Mouse (Mus musculus): ENCODE data around the gene Col6a1. TPM values are rescaled to one million over a fixed set of nuclear protein-coding genes. Genes with fewer than 3 reads are reported as not detected.
A peak's percentile ranks its signal among the peaks of the same experiment; 100 is the strongest.

The Col6a1 gene
- total RNA-seq, 2 experiments from 2014 or later = 35.5 to 35.8 TPM

DNA sequence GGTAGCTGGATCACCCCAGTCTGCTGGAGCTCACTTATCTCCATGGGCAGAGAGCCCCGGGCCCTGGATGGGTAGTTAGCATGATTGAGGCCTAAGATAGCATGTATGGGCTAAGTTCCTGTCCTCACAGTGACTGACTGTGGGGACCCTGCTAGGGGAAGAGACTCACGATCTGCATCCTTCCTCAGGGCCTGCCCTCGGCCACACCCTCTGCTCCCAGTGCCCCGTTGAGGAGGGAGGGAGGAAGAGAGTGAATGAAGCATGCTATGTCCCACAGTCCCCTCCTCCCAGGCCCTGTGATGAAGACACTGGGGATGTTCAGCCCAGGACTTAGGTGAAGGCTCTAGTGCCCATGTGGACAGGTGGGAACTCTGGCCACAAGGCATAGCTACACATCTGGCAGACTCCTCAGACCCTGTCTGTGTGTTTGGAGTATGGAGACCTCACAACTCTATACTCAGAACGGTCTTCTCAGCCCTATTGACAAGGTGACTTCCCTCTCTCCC is 1.7 kb downstream of the Col6a1 start:
- peak in 1 of 2 experiments; percentile 12 for DNase-seq

DNA sequence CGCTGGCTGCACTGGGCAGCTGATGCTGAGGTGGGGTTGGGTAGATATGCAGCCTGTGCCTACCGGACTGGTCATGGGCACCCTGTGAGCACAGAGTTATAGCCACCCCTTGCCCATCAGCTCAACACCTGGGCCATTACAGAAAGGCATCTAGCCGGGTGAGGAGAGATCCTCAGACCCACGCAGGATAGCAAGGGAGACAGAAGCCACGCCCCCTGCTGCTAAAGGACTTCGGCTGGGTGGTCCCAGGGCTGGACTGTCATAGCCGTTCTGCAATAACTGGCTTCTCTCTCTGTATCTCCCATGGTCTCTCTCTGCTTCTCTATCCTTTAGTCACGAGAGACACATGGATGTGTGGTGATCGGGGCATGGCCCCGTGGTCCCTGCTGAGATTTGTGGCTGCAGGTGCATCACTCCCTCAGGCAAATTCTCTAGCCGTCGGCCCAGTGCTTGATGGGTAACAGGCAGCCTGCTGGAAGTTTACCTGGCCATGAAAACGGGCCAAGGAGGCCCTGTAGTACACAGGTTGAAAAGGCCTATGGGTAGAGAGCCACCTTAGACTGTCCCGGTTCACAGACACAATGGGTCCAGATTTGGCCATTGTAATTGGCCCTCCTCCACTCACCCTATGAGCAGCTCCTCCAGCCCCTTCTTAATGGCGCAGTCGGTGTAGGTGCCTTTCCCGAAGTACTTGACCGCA is 3.1 kb downstream of the Col6a1 start:
- DNase-seq = no peak

DNA sequence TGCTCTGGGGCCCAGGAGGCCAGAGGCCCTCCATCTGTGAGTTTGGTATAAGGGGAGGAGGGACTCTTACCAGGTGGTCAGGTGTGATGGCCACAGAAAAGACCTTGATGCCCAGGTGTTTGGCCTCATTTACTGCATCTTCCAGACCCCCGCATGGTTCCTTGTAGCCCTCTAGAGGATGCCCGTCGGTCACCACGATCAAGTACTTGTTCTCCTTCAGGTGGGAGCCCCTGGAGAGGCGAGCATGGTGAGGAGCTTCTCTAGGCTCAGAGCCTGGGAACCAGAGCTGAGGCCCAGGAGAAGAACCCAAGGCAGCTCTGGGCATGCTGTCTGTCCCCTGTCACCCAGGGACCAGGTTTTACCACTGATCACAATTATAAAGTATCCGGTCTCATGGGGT is 4.2 kb downstream of the Col6a1 start:
- no peak for DNase-seq

DNA sequence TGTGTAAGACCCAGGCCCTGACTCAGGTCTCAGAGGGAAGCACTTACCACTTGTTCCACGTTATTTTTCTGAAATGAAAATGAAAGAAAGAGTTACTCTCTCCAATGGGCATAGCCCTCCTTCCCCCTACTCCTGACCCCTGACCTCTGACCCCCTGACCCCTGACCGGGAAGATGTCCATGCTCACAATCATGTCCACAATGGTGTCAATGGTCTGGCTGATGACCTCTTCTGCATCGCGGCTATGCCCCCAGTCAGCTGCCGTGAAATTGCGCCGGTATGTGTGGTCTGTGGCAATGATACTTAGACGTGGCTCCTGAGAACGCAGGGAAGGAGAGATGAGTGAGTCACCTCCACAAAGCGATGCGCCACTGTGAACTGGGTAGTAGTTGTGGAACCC is 4.8 kb downstream of the Col6a1 start:
- no peak for DNase-seq

DNA sequence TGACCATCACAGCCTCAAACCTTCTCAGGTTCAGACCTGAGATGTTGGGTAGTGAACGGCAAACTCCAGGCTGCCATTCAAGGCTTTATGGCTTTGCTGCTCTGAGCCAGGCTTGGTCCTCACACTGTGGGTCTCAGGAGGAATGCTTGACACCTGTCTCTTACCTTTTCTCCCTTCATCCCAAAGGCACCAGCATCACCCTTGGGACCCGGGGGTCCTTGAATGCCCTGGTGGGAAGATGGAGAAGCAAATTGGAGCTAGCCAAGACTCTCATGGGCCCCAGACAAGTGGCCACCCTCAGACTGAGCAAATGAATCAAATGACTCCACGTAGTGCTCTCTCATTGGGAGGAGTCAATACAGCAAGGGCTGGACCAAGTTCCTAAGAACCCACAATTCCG is 8.3 kb downstream of the Col6a1 start:
- no peak for DNase-seq

DNA sequence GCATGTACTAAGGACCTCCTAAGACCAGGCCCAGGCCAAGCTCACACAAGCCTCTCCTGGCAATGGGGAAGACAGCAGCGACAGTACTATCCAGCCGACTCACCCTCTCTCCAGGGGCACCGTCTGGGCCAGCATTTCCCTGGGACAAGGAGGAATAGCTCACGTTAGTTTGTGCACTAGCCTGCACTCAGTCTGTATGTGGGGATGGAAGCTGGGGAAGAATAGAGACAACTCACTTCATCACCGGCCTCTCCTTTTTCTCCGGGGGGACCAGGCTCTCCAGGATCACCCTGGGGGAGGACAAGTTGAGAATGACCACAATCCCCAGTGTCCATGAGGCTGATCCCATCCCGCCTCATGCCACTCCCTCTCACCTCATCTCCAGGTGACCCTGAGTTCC is 8.9 kb downstream of the Col6a1 start:
- no peak for DNase-seq

DNA sequence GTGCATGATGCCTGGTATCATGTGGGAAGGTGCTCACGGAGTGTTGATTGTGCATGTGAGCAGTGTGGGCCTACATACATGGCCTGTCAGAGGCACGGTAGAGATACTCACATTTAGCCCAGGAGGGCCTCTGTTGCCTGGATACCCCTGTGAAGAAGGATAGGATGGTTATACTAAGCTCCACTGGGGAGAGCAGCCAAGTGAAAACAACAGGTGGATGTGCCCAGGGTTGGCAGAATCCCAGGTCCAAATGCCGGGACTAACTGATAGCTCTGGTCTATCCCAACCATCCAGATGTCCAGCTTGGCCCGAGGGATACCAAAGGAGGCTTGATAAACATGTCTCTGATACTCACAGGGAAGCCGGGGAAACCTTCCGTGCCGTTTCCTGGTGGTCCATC is 11.7 kb downstream of the Col6a1 start:
- no peak for DNase-seq

DNA sequence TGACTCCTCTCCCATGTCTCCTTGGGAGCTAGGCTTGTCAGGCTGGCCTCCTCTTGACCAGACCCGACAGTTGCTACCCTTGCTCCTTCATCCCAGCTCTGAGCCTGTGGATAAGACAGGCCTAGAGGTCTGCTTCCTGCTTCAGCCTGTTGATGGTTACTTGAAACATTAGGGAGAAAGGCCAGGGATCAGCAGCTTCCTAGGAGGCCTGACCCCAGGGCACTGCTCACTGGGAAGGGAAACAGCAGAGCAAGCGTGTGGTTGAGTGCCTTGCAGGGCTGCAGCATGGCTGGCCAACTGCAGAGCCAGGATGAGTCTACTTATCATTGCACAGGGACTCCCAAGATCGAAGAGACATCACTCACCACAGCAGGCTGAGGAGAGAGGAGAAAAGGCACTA is 13.5 kb downstream of the Col6a1 start:
- no peak for DNase-seq

DNA sequence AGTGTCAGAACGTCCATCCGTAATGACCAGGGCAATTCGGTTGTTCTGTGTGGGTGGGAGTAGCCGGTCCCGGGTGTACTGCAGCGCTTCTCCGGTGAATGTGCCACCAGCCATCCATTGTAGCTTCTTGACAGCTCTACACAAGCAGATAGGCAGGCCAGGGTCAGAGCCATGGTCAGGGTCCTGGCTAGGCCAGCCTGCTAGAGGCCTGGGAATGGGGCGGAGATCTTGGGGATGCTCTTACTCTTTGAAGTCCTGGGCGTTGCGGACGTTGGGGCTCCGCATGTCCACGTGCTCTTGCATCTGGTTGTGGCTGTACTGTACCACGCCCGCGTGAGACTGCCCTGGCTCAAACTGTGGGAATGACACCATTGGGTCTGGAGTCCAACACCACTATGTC is 14.6 kb downstream of the Col6a1 start:
- no peak for DNase-seq

DNA sequence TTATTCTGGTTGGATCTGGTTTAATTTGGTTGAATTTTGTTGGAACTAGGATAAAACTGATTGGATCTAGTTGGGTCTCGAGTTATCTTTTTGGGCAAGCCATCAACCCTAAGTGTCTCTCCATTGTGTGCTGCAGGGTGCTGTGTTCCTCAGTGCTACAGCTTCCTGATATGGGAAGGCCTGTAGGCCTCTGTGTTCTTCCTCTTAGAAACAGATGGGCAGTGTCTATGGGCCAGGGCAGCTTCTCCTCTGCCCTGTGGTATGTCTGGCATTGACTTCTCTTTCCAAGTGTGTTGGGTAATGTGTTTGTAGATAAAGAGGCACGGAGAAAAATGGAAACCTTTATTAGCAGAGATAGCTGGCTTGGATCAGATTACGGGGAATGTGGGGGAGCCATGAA is 17.5 kb downstream of the Col6a1 start:
- DNase-seq = no peak

DNA sequence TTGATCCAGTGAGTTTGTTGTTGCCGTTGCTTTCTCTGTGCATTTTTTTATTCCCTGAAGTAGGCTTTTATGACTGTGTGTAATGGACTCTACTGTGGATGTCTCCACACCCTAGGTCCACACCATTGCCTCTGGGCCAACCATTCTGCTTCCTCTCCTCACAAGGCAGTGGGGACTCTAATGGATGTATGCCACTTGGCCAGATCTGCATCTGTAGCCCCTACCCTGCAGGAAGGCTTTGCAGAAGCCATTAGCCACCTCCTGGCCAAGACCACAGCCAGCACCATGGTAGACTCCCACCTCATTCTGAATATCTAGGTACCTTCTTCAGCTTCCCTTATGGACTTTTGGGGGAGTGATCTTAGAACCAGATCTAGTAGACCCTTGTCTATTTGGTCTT is 18.4 kb downstream of the Col6a1 start:
- no peak for DNase-seq

DNA sequence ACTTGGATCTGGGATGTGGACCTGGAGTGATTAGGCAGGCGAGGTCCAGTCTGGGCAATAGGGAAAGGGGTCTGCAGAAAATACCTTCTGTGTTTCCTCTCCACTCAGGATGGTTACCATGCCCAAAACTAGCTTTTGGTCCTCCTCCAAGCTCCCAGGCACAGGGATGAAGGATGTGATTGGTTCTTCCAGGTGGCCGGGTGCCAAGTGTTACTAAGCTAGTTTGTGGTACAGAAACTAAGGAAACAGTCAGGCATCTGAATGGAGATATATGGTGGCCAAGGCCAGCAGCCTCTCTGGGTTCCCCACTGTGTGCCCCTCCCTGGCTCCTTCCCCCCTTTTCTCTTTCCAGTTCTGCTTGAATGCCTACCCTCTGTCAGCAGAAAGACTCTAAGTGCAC is 19.0 kb downstream of the Col6a1 start:
- no peak for DNase-seq

DNA sequence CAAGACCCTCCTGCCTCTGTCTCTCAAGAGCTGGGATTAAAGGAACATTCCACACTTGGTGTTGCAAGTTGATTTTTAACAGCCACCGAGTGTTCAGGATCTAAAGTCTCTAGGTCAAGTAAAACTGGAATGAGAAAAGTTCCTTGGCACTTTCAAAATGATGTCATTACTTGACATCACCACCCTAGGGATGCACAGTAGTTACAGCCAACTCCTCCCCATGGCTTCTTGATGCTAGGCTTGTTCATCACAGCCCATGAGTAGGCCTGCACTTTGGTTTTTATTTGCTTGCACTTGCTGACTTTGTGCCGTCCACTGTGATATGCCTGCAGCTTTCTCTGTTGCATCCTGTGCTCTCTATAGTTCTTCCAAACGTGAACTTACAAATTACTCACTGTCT is 21.6 kb downstream of the Col6a1 start:
- DNase-seq = peak in 1 of 2 experiments; percentile 50

DNA sequence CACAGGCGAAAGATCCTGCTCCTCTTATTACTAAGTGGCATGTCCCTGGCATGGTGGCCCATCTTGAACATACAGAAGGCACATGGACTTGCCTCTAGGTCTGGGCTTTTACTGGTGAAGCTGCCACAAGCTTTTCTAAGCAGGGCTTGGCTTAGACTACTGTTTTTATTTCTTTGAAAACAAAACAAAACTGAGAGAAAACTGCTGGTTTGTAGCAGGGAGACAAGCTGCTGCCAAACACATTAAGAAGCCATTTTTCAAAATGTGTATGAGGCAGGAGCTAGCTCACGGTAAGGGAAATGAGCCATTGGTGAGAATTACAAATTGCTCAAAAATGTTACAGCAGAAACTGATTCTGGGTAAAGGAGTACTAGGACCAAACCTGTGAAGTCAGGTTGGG is 24.5 kb downstream of the Col6a1 start:
- DNase-seq = no peak

DNA sequence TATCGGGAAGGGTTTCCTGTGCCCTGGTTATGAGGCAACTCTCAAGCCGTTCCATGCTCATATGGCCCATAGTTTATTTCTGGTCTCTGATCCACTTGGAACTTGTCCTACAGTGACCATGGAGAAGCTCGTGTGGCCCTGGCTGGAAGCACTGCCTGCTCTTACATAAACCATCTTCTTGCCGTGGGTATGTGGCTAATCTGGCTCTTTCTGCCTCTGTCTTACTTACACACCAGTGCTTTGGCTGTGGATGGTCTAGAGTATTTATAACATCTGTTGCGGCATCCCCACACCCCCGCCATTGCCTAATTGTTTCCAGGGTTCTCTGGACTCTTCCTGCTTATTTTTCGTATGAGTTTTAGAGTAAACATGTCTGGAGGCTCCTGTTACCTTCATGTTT is 26.2 kb downstream of the Col6a1 start:
- peak; percentile 46 to 58 for DNase-seq

DNA sequence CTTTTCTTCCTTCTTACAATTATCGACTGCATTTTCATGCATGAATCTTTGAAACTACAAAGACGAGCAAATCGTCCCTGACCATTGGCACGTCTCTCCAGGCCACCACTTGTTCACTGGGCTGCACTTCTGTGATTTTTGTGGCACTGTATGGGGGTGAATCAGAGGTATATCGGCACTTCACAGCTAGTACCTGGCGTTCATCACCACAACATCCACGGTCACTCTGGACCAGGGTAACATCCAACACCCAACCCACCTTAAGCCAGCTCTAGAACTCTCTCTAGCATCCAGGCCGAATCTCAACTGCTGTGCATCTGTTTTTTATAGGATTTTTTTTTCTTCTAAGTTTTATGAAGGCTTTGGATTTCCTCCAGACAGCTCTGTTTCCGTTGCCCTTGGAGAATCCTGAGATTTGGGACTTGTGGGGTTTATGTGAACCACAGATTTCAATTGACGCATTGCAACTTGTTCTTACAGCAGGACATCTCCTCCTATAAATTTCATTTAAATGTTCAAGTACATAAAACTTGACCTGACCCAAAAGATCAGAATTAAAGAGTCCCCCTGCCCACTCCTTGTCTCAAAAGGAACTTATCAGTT is 30.6 kb downstream of the Col6a1 start:
- DNase-seq = no peak

DNA sequence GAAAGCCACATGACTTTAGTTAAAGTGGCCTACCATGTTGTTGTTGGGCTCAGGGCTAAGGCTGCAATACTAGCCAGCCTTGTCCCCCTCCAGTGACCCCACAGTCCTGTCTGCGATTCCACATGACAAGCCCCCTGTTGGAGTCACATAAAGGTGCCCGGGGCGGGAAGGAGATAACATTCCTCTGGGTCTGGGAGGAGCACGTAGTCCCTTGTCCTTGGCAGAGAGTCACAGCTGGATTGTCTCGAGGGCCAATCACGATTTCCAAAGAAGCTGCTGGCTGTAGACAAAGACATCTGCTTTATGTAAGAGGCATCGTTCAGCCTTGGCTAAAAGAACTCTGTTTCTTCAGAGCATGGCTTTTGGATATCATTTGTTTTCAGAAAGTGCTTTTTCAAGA is 31.2 kb downstream of the Col6a1 start:
- DNase-seq = peak; percentile 72 to 79

DNA sequence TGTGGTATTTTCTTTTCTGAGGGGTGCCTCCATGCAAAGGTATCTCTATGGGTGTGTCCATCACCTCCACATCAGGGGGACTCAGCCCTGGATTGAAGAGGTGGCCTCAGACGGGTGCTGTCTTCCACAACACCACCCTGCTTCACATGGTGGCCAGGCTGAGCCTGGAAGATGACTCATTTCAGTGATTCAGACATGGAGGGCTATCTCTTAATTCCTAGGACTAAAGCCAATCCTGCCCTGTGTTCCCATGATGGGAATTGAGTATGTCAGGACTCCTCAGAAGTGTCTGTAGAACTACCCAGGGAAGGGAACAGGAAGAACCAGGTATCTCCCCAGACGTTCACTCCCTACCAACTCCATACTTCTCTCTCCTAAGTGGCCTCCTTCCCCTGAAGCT is 32.5 kb downstream of the Col6a1 start:
- DNase-seq = no peak

DNA sequence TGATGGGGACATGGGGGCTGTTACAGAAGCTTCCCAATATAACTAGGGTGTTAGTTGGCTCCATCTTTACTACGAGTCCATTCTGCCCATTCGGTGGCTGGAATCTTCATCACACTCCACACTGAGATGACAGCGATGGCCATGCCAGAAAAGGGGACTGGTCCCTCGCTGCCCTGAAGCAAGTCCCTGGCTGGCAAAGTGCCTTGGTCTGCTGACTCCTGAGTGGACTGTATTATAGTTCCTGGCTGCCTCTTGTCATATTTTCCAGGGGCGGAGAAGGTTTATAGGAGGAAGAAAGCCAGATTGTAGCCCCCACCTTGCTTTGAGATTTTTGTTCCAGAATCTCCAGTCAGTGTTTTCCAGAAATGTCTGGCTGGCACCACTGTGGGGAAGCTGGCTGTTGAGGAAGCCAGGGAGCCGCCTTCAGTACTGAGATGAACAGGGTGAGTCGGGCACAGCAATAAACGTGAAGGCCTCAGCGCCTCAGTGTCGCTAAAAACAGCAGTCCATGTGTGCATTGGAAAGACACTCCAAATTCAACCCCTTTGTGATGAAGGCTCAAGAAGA is 40.4 kb downstream of the Col6a1 start:
- no peak for DNase-seq

DNA sequence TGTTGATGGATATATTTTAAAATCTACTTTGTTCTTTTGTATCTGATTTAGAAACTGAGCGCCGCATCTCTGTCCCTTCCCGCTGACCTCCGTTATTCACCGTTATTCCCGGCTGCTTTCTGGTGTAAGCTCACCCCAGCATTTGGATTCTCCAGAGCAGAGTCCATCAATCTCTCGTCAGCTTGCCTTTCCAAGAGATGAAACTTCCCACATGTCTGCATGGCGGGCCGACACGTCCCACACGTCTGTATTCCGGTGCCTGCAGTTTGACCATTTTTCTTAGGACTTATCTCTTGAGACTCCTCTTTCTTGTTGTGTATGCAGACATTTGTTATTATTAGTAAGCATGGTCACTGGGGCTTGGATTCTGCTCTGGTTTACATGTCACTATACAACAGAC is 42.0 kb downstream of the Col6a1 start:
- no peak for DNase-seq

DNA sequence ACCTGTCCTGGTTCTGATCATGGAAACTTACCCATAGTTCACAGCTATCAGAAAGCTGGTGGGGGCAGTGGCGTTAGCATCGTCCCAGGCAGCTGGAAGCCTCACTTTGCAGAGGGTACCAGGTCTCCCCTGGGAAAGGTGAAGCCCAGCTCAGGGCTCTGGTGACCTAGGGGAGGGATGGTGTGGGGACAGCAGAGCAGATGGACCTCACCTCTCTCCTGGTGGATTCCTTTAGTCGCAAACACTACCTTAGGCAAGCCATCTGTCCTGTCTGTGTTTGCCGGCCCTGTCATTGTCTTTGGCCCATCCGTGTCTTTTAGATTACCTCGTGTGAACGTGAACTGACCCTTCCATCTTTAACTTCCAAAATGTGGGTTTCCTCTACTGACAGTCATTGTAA is 42.5 kb downstream of the Col6a1 start:
- DNase-seq = no peak

DNA sequence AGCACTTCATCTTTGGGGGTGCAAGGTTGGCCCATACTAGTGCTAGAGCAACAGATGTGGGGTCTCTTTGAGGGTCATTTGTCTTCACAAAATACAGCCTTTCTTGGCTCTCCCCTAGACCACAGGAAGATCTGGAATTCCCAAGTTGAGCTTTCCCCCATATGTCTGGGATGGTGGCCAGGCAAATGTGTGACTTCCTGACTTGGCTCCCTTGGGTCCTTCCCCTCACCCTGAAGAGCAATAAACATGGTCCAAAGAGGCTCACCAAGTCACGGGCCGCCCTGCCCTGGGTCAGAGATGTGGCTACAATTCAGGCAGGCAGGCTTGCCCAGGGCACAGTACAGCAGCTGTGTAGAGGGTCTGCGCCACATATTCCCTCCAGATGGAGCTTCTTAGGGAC is 44.1 kb downstream of the Col6a1 start:
- peak; percentile 64 to 69 for DNase-seq

DNA sequence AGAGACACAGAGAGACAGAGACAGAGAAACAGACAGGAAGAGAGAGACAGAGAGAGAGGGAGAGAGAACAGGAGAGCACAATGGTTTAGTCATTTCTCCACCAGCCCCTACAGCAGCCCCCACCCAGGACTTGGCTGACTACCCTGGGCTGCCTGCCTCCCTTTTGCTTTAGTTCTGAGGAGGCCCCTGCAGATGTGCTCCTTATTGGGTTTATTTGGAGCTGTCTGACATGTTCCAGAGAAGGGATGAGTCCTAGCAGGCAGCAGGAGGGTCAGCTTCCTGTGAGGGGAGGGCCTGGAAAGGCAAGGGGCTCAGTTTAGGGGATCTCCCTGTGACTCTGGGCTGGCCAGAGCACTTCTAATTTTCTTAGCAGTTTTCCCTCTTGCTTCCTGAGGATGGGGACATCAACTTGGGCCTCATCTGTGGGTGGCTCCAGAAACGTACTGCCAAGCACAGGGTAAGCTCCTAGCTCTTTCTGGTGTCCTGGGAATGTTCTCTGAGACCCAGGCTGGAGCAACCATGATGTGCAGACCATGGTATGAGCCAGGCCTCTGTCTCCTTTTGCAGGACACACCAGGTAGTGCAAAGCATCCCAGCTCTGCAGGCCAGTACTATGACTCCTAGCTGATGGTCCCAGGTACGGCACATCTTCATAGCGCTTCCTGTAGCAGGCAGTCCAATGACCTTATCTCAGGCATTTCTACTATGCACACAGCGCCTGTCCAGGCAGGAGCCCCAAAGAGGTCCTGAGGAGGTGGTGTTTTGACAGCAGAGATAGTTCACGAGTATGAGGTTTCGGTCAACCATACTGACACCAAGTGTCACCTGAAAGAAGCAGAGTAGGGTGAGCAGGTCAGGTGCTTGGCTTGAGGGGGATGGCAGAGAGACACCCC is 45.0 kb downstream of the Col6a1 start:
- DNase-seq = no peak

All from heart, adult 18-20 months (tissue).